In genomic region chr1:163403498-163404126, GRCm38 (mm10) we compare ENCODE assay signal across 8 mouse cellular contexts. TPM values are rescaled to one million over a fixed set of nuclear protein-coding genes. Genes with fewer than 3 reads are reported as not detected.
A peak's percentile ranks its signal among the peaks of the same experiment; 100 is the strongest.
DNase-seq lines count a peak whose midpoint lies in the region; ATAC-seq and TF ChIP-seq lines count a peak whose summit lies in the region.

Gene Gorab (minus strand): TSS chr1:163403669.

- no peaks in the 10 kb centered on the region for H3K9me3 ChIP-seq in hindbrain, postnatal 0 days (ENCODE audit: low read length)

- peak within 1 kb of the TSS; percentile 95 for H3K27ac ChIP-seq in gastrocnemius, adult 2 months
- peak within 1 kb of the TSS; percentile 91 for H3K27ac ChIP-seq in hindbrain, postnatal 0 days
- H3K27ac ChIP-seq in left cerebral cortex, adult 2 months = peak within 1 kb of the TSS; percentile 92

- peak within 1 kb of the TSS; percentile 87 for H3K4me2 ChIP-seq in hindbrain, postnatal 0 days (ENCODE audit: low read depth, low read length)

- peak; percentile 96 for DNase-seq in ZHBTc4 (ENCODE audit: low read depth, low spot score)
- peak; percentile 96 for DNase-seq in gastrocnemius, adult 2 months
- DNase-seq in hindbrain, postnatal 0 days (ENCODE audit: low spot score) = peak; percentile 96
- peak; percentile 94 to 97 for DNase-seq in left cerebral cortex, adult 2 months (ENCODE audit: extremely low spot score in 1 of 2, low spot score in 2 of 2)
- peak; percentile 98 to 99 for DNase-seq in right cerebral cortex, adult 2 months (ENCODE audit: low spot score in 2 of 2)
- DNase-seq in urinary bladder, postnatal 14 days (ENCODE audit: low spot score) = peak; percentile 94

- peak within 1 kb of the TSS; percentile 89 for H3K4me3 ChIP-seq in gastrocnemius, adult 2 months
- H3K4me3 ChIP-seq in hindbrain, postnatal 0 days (ENCODE audit: low read length) = peak within 1 kb of the TSS; percentile 60
- peak within 1 kb of the TSS; percentile 71 for H3K4me3 ChIP-seq in left cerebral cortex, adult 2 months

- no peaks in the 10 kb centered on the region for H3K27me3 ChIP-seq in hindbrain, postnatal 0 days (ENCODE audit: insufficient read depth, low read length)

- no peaks in the 10 kb centered on the region for H3K36me3 ChIP-seq in hindbrain, postnatal 0 days (ENCODE audit: insufficient read depth, low read length)

- peak within 1 kb of the TSS; percentile 85 for H3K9ac ChIP-seq in hindbrain, postnatal 0 days (replicated peaks; ENCODE audit: low read length)

- peaks cover 12% of the 10 kb centered on the region for H3K4me1 ChIP-seq in hindbrain, postnatal 0 days (ENCODE audit: insufficient read depth, low read length)

- intact Hi-C loops in gastrocnemius, adult 2 months (cut with DNase I) = loop anchor here (10.0 kb wide), 2 partner anchors 89 to 249 kb away; partner anchors contain the start of gene Prrx1
- intact Hi-C loops in left cerebral cortex, adult 2 months (cut with DNase I) = loop anchor here (5.0 to 10.0 kb wide), 3 partner anchors 91 to 371 kb away; partner anchors contain the start of genes Kifap3 and Prrx1

- WGBS in hindbrain, postnatal 0 days = under 1% methylated on average over 28 of the region's 28 CpGs

- no peak for TF ChIP-seq CTCF in gastrocnemius, adult 2 months (IDR thresholded peaks at IDR 0.05)
- no peak for TF ChIP-seq CTCF in hindbrain, postnatal 0 days (IDR thresholded peaks at IDR 0.05; ENCODE audit: low read depth)
- TF ChIP-seq CTCF in left cerebral cortex, adult 2 months (IDR thresholded peaks at IDR 0.05) = no peak

- ATAC-seq in common myeloid progenitor, adult 5-6 weeks (replicated peaks; ENCODE audit: low read depth, poor library complexity, severe bottlenecking) = peak; percentile 99
- ATAC-seq in hindbrain, postnatal 0 days = peak; percentile 100
- peak; percentile 98 for ATAC-seq in megakaryocyte, adult 5-6 weeks (ENCODE audit: poor library complexity, severe bottlenecking)

RNA-seq across cellular contexts. Expression of gene Gorab, which starts in this region (rescaled TPM):
- 10.7 and 13.8 TPM in 2 replicates for total RNA-seq in common myeloid progenitor, adult 5-6 weeks (2017)
- 1 to 10 TPM; 1.2 to 3.2 TPM for total RNA-seq in gastrocnemius, adult 2 months (2021)
- total RNA-seq in hindbrain, postnatal 0 days (2014; rRNA removed) = 8.1 and 10.6 TPM in 2 replicates
- 15.5 and 16.6 TPM in 2 replicates for polyA plus RNA-seq in hindbrain, postnatal 0 days (2015; fragmentation: Nextera tagmentation; extraction: Ambion mirVana)
- total RNA-seq in left cerebral cortex, adult 2 months (2021) = 10 to 100 TPM in 1 of 2 experiments, 1 to 10 TPM in 1; 9.3 to 11.0 TPM
- 5.3 and 7.7 TPM in 2 replicates for total RNA-seq in megakaryocyte, adult 5-6 weeks (2015)
- total RNA-seq in megakaryocyte, adult 5-6 weeks (2017) = 6.6 and 9.8 TPM in 2 replicates

Comparison
In these comparisons a context has a peak if more than half of its experiments do, and no peak if none do; other contexts are left out.
1. Peak in every context shown above with its lines: DNase-seq, ATAC-seq, H3K4me3 ChIP-seq and H3K27ac ChIP-seq.